Mouse (Mus musculus): Measurements from ENCODE around the gene Atr. TPM values are rescaled to one million over a fixed set of nuclear protein-coding genes. Genes with fewer than 3 reads are reported as not detected.

Gene Atr
- total and polyA plus RNA-seq, 2 experiments from 2014 or later, result 6.6 to 23.0 TPM

GRCm38 (mm10) chr9:95992255-95992654, 134.9 kb downstream of the Atr start:
- no peaks in the 10 kb centered on the region for H3K4me1 ChIP-seq (ENCODE audit: insufficient read depth, low read length)
- no peaks in the 10 kb centered on the region for H3K27me3 ChIP-seq (ENCODE audit: insufficient read depth, low read length)
- WGBS, result 94% methylated on average over 2 of the region's 2 CpGs
- no peak overlapping the region for H3K27ac ChIP-seq (ENCODE audit: low read depth, low read length)
- no peak overlapping the region for H3K4me2 ChIP-seq (ENCODE audit: low read depth, low read length, poor library complexity, severe bottlenecking)
- TF ChIP-seq CTCF (IDR thresholded peaks at IDR 0.05), result no peak
- no peak for DNase-seq (ENCODE audit: low spot score)
- H3K36me3 ChIP-seq (ENCODE audit: insufficient read depth, low read length), result peaks cover 27% of the 10 kb centered on the region
- no peak overlapping the region for H3K4me3 ChIP-seq (ENCODE audit: low read depth, low read length)
- ATAC-seq (ENCODE audit: low FRiP score), result no peak
- H3K9ac ChIP-seq (replicated peaks; ENCODE audit: low read length, poor library complexity, severe bottlenecking), result no peak overlapping the region
- H3K9me3 ChIP-seq (ENCODE audit: low read length), result no peaks in the 10 kb centered on the region

Other genes starting within 250 kb of the Atr start
- gene Pcolce2, start 220.0 kb upstream of the Atr start, total RNA-seq (2014; rRNA removed), result 0.66 and 1.7 TPM in 2 replicates
- gene Pcolce2, start 220.0 kb upstream of the Atr start, polyA plus RNA-seq (2015; fragmentation: Nextera tagmentation; extraction: Ambion mirVana), result 2.0 and 2.1 TPM in 2 replicates
- gene Trpc1, start 107.2 kb upstream of the Atr start, total RNA-seq (2014; rRNA removed), result 22.3 and 25.0 TPM in 2 replicates
- 5.4 and 7.1 TPM in 2 replicates for gene Trpc1, start 107.2 kb upstream of the Atr start, polyA plus RNA-seq (2015; fragmentation: Nextera tagmentation; extraction: Ambion mirVana)
- 0.77 and 1.8 TPM in 2 replicates for gene Pls1, start 12.3 kb upstream of the Atr start, total RNA-seq (2014; rRNA removed)
- gene Pls1, start 12.3 kb upstream of the Atr start, polyA plus RNA-seq (2015; fragmentation: Nextera tagmentation; extraction: Ambion mirVana), result 2.2 and 2.9 TPM in 2 replicates
- 18.4 and 25.1 TPM in 2 replicates for gene Xrn1, start 97.2 kb downstream of the Atr start, total RNA-seq (2014; rRNA removed)
- 12.2 and 15.7 TPM in 2 replicates for gene Xrn1, start 97.2 kb downstream of the Atr start, polyA plus RNA-seq (2015; fragmentation: Nextera tagmentation; extraction: Ambion mirVana)